Mouse (Mus musculus) T-helper 2 cell (primary cell): ENCODE measurements at regions not wholly inside any gene's neighbourhood (a gene's known extent, or its start where the extent isn't known, plus 50 kb on each side); places are given as distances from the start of the nearest gene placed in this dataset.
"Not testable (repeated sequence)": the region's sequence is repeated elsewhere in the genome, so short reads cannot be mapped to it uniquely, and the experiment has no call there.

Experiments used
- in situ Hi-C: fragments of 300-600 bp; cut with MboI, MseI; formaldehyde crosslinking; loops from one replicate; pipeline ENCODE4 v1.15.1; 2025; ENCODE audit warnings: high pct_unique_total_duplicates

DNA sequence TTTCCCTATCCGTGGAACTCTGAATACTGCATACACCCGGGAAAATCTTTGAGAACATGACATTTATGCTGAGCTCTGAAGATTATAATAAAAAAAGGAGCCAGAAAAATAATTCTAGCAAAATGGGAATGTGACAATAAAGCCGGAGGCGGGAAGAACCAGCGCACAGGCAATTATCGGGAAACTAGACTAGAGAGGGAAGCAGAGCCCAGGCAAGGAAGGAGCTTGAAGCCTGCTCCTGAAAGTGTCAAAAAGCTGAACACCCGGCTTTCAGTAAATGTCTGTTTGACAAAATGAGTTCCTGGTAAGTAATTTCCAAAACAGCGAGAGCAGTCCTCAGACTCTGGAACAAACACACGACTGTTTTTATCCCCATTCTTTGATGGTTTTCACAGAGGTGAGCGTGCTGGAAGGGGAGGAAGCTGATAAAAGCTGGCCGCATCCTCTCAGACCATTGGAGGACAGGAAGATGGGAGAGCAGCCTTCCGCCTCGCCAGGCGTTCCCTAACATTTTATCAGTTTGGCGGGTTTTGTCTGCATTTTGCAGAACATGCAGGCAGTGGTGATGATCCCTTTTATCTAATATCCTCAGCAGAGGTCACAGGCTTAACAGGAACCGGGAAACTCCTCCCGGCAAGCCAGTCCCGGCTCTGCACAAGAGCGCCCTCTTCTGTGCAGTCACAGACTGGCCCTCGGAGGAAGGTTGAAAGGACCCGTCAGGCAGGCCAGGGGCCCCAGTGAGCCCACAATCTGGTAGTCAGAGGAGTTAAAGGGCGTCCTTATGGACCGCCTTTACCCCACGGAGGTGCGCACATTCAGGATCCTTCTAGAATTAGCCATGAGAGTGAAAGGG is 201.3 kb upstream of the 1700056E22Rik start:
- in situ Hi-C loops, result loop anchor here (10.0 kb wide), 1 partner anchor 381 kb away; no protein-coding TSS in a partner anchor

DNA sequence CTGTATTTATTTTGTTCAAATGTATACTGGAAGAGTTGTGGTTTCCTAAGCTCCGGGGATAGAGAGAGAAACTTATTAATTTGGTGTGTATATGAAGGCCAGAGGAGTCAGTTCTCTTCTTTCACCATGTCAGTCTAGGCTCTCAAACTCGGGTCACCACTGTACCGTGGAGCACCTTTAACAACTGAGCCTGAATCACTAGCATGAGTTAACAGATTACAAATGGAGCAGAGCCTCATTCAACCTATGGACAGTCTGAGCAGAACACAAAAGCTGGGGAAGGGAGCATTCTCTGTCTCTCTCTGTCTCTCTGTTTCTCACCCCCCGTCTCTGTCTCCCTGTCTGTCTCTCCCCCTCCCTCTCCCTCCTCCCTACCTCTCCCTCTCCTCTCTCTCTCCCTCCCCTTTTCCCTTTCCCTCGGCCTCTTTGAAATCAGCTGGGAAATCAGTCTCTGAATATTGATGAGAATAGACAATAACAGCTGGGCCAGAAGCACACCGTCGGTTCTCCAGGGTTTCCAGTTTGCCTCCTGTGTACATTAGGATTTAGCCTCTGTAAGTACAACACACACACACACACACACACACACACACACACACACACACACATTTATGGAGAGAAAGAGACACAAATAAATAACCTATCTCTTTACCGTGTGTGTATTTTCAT is 200.4 kb upstream of the 1700056E22Rik start:
- in situ Hi-C loops, result loop anchor here (10.0 kb wide), 1 partner anchor 380 kb away; no protein-coding TSS in a partner anchor

GRCm38 (mm10) chr1:184233741-184234255 is 199.7 kb upstream of the 1700056E22Rik start:
- in situ Hi-C loops, result loop anchor here (10.0 kb wide), 1 partner anchor 379 kb away; no protein-coding TSS in a partner anchor

DNA sequence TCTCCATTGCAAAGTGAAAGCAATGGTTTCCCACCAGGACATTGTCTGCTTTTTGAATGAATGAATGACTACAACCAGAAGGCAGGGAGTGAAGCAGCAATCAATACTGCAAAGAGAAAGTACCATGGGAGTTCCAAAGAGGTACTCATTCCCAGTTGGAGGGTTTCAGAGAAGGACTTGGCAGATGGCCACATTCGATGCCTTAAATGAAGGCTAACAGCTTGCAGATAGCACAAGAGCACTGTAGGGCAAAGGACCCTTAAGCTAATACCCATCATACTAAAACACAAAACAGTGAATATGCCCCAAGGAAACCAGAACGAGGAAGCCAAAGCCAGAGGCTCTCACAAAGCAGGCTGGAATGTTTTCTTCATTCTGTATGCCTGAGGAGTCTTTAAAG is 188.2 kb upstream of the 1700056E22Rik start:
- in situ Hi-C loops, result no loop called here

DNA sequence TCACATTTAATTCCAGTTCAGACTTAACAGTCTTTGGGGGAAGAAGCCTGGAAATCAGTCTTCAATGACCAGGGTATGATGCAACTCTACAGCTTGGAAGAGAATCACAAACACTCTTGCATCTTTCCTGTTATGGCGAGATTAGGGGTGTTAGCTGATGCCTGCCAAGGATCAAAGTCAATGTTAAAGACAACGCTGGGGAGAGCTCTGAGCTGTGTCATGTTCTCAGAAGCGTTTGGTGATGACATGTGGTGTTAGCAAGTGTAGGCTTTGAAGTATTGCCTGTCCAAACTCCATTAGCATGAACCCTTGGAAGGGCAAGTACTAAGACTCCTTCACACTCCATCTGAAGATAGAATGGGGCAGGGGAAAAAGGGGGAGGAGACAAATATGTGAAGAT is 187.7 kb upstream of the 1700056E22Rik start:
- in situ Hi-C loops, result no loop called here

DNA sequence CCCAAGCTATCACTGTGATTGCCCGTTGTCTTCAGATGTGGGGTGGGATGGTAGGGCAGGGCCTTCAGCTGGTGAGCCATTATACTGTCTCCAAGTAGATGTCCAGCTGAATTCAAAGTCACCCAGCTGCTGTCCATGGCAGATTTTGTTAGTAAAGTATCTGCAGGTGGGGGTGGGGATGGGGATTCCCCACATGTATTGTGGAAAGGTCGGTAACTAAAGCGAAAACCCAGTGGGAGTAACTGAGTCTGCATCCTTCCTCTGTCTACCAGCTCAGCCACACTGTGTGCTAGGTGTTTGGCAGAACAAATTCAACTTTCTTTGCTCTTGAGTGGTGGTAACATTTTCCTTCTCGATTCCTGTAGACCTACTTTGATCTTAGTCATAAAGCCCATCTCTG is 163.2 kb upstream of the 1700056E22Rik start:
- in situ Hi-C loops, result no loop called here

- in situ Hi-C loops, result no loop called here
Observed at GRCm38 (mm10) chr1:184191325-184191724, 157.2 kb upstream of the 1700056E22Rik start.

DNA sequence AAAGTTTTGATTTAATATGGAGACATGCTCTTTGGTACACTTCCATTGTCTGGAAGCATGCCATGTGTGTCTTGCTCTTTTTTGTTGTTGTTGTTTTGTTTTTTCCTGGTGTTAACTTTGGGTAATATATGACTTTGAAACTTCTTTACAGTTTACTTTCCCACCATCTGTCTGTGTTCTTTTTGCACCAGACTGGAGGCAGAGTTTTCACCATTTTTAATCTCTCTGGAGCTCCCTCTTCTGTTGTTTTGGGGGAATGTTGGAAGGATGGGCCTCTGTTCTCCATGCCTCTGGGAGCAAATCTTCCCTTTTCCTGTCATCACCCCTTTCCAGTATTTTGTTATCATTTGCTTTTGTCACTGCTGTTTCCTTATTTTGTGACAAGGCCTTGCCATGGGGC is 153.5 kb upstream of the 1700056E22Rik start:
- in situ Hi-C loops, result no loop called here

- in situ Hi-C loops, result no loop called here
Observed at GRCm38 (mm10) chr1:184182163-184182562, 148.1 kb upstream of the 1700056E22Rik start.

GRCm38 (mm10) chr1:184174416-184174815 is 140.3 kb upstream of the 1700056E22Rik start:
- in situ Hi-C loops, result not testable (repeated sequence)

DNA sequence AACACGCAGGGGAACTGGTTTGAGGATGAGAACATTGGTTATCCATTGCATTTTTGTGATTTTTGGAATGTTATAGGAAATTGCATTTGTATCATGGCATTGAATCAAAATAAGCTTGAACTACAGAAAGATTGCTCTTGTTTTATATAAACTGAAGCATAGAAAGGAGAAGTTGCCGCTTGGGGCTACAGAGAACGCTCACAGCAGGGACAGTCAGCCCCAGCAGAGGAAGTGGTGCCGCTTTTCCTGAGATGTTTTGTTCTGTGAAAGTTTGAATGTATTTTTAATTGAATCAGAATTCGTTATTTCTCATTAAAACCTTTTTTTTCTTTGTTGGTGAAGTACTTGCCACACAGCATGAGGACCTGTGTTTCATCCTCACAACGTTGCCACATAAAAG is 139.6 kb upstream of the 1700056E22Rik start:
- in situ Hi-C loops, result no loop called here

DNA sequence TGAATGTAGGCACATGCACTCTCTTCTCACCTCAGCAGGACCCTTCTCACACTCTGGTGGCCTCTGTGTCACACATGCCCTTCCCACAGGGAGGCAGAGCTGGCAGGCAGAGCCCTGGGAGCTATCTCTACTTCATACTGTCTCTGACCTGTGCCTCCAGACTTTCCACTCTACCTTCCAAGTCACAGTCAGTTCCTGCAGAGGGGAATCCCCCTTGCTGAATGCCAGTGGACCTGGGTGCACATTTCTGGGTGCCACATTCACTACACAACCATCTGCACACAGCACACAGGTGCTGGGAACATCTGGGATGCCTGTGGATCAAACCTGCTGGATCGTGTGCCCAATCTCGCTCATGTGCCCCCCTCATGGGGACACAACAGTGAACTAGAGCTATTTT is 138.9 kb upstream of the 1700056E22Rik start:
- in situ Hi-C loops, result no loop called here

- in situ Hi-C loops, result no loop called here
Observed at GRCm38 (mm10) chr1:184171601-184172000, 137.5 kb upstream of the 1700056E22Rik start.

DNA sequence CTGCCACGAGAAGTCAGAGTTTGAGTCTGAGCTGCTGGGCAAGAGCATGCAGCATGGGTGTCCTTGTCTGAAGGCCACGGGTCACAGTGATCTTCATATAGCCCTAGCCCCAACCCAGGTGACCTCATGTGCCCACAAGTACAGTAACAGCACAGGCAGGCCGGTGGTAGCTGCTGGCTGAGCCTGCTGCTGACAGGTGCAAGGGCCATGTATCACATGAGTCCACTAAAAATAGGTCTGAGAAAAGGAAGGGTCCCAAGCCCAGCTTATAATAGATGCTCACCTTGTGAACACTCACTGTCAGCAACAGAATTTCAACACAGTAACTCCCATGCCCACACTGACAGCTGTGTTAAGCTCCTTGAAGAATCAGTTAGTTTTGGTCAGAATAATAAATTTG is 136.8 kb upstream of the 1700056E22Rik start:
- in situ Hi-C loops, result no loop called here

GRCm38 (mm10) chr1:184169967-184170366 is 135.9 kb upstream of the 1700056E22Rik start:
- in situ Hi-C loops, result no loop called here

DNA sequence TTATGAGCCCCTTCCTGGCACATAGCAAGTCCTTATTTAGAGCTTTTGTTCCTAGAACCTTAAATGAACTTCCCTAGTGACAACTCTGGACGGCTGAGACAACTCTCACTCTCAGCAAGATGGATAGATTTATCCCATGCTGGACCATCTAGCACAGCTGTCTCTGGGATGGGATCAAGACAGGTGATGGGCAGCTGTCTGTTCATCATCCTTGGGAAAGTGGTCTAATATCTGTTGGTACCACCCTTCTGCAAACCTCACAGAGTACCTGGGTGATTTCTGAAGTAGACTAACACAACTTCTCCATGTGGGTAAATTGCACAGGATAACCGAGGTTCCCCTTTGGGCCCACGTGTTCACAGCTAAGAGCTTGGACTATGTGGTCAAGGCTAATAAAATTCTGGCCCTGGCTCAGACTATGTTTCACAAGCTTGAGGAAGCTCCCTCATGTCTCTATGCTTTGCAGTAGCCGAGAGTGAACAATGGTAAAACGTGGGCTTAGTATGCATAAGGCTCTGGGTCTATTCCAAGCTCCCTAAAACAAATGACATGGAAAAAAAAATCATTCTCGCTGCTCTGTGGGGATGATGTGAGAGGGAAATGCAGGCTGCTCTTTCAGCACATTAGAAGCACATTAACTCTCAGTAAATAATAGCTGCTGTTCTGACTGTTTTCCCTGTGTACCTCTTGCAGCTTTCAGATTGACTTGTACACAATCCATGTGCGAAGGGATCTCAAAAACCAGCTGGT is 135.1 kb upstream of the 1700056E22Rik start:
- in situ Hi-C loops, result no loop called here

DNA sequence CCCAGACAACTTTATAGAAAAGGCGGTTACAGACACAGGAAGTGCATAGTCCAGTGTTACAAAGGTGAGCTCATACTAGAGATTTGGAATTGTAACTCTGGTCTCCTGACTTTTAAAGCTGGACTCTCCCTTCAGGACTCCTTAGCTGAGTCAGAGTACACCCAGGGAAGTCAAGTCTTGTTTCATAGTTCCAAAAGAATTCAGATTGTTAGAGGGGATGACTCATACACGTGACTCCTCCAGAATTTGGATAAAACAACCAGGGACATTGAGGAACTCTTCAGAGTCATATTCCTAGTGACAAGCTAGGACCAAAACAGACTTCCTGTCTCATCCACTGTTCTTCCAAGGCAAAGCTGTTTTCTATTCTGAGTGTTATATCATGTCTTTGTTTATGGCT is 132.8 kb upstream of the 1700056E22Rik start:
- in situ Hi-C loops, result no loop called here

DNA sequence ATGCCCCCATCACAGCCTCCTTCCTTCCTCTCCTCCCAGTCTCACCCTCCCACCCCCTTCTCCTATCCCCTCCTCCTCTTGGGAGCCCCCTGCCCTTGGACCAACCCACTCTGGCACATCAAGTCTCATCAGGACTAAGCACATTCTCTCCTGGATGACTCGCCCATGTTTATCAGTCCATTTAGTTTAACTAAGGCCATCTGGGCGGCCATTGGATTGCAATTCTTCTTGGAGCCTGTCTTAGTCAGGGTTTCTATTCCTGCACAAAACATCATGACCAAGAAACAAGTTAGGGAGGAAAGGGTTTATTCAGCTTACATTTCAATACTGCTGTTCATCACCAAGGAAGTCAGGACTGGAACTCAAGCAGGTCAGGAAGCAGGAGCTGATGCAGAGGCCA is 128.4 kb upstream of the 1700056E22Rik start:
- in situ Hi-C loops, result not testable (repeated sequence)

DNA sequence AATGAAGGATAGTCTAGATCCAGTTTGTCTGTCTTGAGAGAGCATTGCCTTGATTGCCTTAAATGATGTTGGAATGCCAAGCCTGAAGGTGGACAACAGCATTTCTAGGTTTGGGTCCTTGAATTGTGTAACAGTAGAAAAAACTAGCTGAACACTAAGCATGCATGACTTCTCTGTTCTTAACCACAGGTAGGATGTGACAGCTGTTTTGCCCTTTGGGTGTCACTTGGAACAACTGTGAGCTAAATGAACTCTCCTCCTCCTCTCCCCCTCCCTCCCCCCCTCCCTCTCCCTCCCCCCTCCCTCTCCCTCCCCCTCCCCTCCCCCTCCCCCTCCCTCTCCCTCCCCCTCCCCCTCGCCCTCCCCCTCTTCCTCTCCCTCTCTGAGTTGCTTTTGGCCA is 113.6 kb upstream of the 1700056E22Rik start:
- in situ Hi-C loops, result no loop called here

GRCm38 (mm10) chr1:184142974-184143373 is 108.9 kb upstream of the 1700056E22Rik start:
- in situ Hi-C loops, result no loop called here

GRCm38 (mm10) chr1:184140486-184140885 is 106.4 kb upstream of the 1700056E22Rik start:
- in situ Hi-C loops, result no loop called here

DNA sequence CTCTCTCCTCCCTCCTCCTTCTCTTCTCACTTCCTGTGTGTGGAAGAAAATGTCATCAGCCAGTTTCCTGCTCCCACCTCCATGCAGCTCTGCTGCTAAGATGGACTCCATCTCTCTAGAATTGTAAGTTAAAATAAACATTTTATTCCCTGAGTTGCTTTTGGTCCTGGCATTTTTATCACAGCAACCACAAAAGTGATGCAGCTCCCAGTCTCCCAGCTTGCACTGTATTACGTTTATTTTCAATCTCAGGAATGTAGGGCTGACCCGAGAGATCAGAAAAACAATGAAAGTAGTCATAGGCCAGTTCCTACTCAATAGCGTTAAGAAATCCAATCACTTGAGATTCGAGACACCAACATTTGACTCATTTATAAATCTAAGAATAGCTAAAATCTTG is 106.0 kb upstream of the 1700056E22Rik start:
- in situ Hi-C loops, result no loop called here
